Mouse (Mus musculus): ENCODE measurements at regions not wholly inside any gene's neighbourhood (a gene's known extent, or its start where the extent isn't known, plus 50 kb on each side); places are given as distances from the start of the nearest gene placed in this dataset.

- DNase-seq (ENCODE audit: low spot score) (no peak), ATAC-seq (ENCODE audit: insufficient number of reproducible peaks, low FRiP score, low TSS enrichment, low read depth) (no peak)
- WGBS = 54% methylated on average over 4 of the region's 4 CpGs
- Histone ChIP-seq H3K9ac (ENCODE audit: low read length) (no peak overlapping the region), H3K4me1 (ENCODE audit: control insufficient read depth, insufficient read depth, low read length) (peaks cover 22% of the 10 kb centered on the region), H3K27ac (replicated peaks; ENCODE audit: low read depth, low read length) (no peak overlapping the region), H3K4me2 (ENCODE audit: low read depth, severe bottlenecking) (no peak overlapping the region), H3K27me3 (ENCODE audit: control insufficient read depth, insufficient read depth, low read length) (no peaks in the 10 kb centered on the region), H3K9me3 (ENCODE audit: control insufficient read depth, low read length) (no peaks in the 10 kb centered on the region), H3K36me3 (ENCODE audit: control insufficient read depth, insufficient read depth, low read length) (no peaks in the 10 kb centered on the region), H3K4me3 (ENCODE audit: low read depth, low read length) (no peak overlapping the region)
These were observed 128.6 kb upstream of the Klf14 start for GRCm38 (mm10) chr6:31087511-31087910.

DNA sequence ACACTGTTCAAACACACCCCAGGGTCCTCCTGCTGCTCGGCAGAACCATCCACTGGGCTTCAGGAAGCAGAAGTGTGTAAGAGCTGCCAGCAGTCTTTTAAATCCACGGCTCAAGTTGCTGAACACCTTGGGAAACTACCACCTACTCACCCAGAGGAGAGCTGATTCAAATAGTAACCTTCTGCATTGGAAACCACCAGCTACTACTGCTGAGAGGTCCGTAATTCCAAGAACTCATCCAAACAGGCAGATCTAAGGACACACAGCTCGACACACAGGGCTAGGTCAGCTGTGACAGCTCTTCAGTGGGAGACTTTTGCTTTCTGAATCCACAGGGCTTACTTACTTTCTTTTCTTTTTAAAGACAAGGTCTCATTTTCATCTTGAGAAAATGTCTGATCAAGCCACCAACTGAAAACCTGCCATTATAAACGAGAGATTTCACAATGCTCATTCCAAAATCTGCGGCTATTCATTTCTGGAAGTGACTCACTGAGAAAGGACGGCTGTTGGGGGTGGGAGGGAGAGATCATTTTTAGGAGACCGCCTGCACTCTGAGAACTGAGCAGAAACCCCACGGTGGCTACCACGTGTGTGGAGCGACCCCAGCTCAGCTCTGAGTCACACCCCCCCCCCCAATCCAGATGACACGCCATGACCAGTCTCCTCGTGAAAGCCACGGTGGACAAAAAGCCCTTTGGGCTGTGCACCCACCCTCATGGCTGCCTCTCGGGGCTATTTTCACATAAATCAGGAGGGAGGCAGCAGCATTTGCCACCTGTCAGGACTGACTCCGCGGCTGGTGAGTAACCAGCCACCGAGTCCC is 129.5 kb upstream of the Klf14 start:
- 35% methylated on average over 18 of the region's 18 CpGs for WGBS
- ATAC-seq (ENCODE audit: insufficient number of reproducible peaks, low FRiP score, low TSS enrichment, low read depth) (0 out of 2 replicates have a peak, but pooled peaks have one; percentile 21), DNase-seq (ENCODE audit: low spot score) (no peak)
- no peaks in the 10 kb centered on the region for H3K9me3 ChIP-seq (ENCODE audit: control insufficient read depth, low read length)
- no peak overlapping the region for H3K4me3 ChIP-seq (ENCODE audit: low read depth, low read length)
- H3K27ac ChIP-seq (replicated peaks; ENCODE audit: low read depth, low read length) = no peak overlapping the region
- no peaks in the 10 kb centered on the region for H3K27me3 ChIP-seq (ENCODE audit: control insufficient read depth, insufficient read depth, low read length)
- H3K36me3 ChIP-seq (ENCODE audit: control insufficient read depth, insufficient read depth, low read length) = no peaks in the 10 kb centered on the region
- peak overlapping the region; percentile 48 for H3K4me2 ChIP-seq (ENCODE audit: low read depth, severe bottlenecking)
- H3K4me1 ChIP-seq (ENCODE audit: control insufficient read depth, insufficient read depth, low read length) = peaks cover 15% of the 10 kb centered on the region
- 0 out of 2 replicates have a peak overlapping the region, but pooled peaks have one; percentile 7 for H3K9ac ChIP-seq (ENCODE audit: low read length)

DNA sequence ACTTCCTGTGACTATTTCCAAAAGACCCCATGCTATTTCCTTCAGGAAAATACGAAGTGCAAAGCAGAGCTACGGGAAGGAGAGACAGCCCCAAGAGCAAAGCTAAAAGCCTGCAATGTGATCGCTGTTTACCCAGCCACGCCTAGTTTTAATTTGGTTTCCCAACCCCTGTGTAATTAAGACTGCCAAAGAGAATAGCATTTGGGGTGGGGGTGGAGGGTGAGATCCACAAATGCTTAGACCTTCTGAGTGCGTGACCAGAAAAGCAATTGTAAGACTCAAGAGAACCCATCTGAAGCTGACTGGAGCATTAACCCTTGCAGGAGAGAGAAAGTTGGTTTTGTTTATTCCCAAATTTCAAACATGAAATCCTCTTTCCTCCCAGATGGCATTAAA is 130.1 kb upstream of the Klf14 start:
- no peaks in the 10 kb centered on the region for H3K27me3 ChIP-seq (ENCODE audit: control insufficient read depth, insufficient read depth, low read length)
- H3K4me2 ChIP-seq (ENCODE audit: low read depth, severe bottlenecking) = peak overlapping the region; percentile 48
- ATAC-seq (ENCODE audit: insufficient number of reproducible peaks, low FRiP score, low TSS enrichment, low read depth) (no peak), DNase-seq (ENCODE audit: low spot score) (no peak)
- H3K9ac ChIP-seq (ENCODE audit: low read length) = no peak overlapping the region
- H3K4me1 ChIP-seq (ENCODE audit: control insufficient read depth, insufficient read depth, low read length) = peaks cover 15% of the 10 kb centered on the region
- H3K27ac ChIP-seq (replicated peaks; ENCODE audit: low read depth, low read length) = no peak overlapping the region
- H3K9me3 ChIP-seq (ENCODE audit: control insufficient read depth, low read length) = no peaks in the 10 kb centered on the region
- WGBS = 20% methylated on average over 5 of the region's 5 CpGs
- no peak overlapping the region for H3K4me3 ChIP-seq (ENCODE audit: low read depth, low read length)
- H3K36me3 ChIP-seq (ENCODE audit: control insufficient read depth, insufficient read depth, low read length) = no peaks in the 10 kb centered on the region

GRCm38 (mm10) chr6:31090288-31090687 is 131.4 kb upstream of the Klf14 start:
- Histone ChIP-seq H3K36me3 (ENCODE audit: control insufficient read depth, insufficient read depth, low read length) (no peaks in the 10 kb centered on the region), H3K9me3 (ENCODE audit: control insufficient read depth, low read length) (no peaks in the 10 kb centered on the region), H3K4me2 (ENCODE audit: low read depth, severe bottlenecking) (no peak overlapping the region), H3K9ac (ENCODE audit: low read length) (no peak overlapping the region), H3K27me3 (ENCODE audit: control insufficient read depth, insufficient read depth, low read length) (no peaks in the 10 kb centered on the region), H3K27ac (replicated peaks; ENCODE audit: low read depth, low read length) (no peak overlapping the region), H3K4me1 (ENCODE audit: control insufficient read depth, insufficient read depth, low read length) (peaks cover 15% of the 10 kb centered on the region), H3K4me3 (ENCODE audit: low read depth, low read length) (no peak overlapping the region)
- DNase-seq (ENCODE audit: low spot score) (no peak), ATAC-seq (ENCODE audit: insufficient number of reproducible peaks, low FRiP score, low TSS enrichment, low read depth) (no peak)
- 90% methylated on average over 6 of the region's 6 CpGs for WGBS

- H3K27me3 ChIP-seq (ENCODE audit: control insufficient read depth, insufficient read depth, low read length) = no peaks in the 10 kb centered on the region
- peaks cover 15% of the 10 kb centered on the region for H3K4me1 ChIP-seq (ENCODE audit: control insufficient read depth, insufficient read depth, low read length)
- no peak overlapping the region for H3K4me2 ChIP-seq (ENCODE audit: low read depth, severe bottlenecking)
- H3K36me3 ChIP-seq (ENCODE audit: control insufficient read depth, insufficient read depth, low read length) = no peaks in the 10 kb centered on the region
- no peak overlapping the region for H3K9ac ChIP-seq (ENCODE audit: low read length)
- WGBS = 73% methylated on average over 7 of the region's 7 CpGs
- H3K27ac ChIP-seq (replicated peaks; ENCODE audit: low read depth, low read length) = no peak overlapping the region
- no peak for DNase-seq (ENCODE audit: low spot score)
- no peak for ATAC-seq (ENCODE audit: insufficient number of reproducible peaks, low FRiP score, low TSS enrichment, low read depth)
- no peaks in the 10 kb centered on the region for H3K9me3 ChIP-seq (ENCODE audit: control insufficient read depth, low read length)
- no peak overlapping the region for H3K4me3 ChIP-seq (ENCODE audit: low read depth, low read length)
These were observed 131.9 kb upstream of the Klf14 start for GRCm38 (mm10) chr6:31090791-31091190.

GRCm38 (mm10) chr6:31092324-31092723 is 133.4 kb upstream of the Klf14 start:
- no peak overlapping the region for H3K4me2 ChIP-seq (ENCODE audit: low read depth, severe bottlenecking)
- H3K27me3 ChIP-seq (ENCODE audit: control insufficient read depth, insufficient read depth, low read length) = no peaks in the 10 kb centered on the region
- no peak for ATAC-seq (ENCODE audit: insufficient number of reproducible peaks, low FRiP score, low TSS enrichment, low read depth)
- H3K27ac ChIP-seq (replicated peaks; ENCODE audit: low read depth, low read length) = no peak overlapping the region
- WGBS = 86% methylated on average over 6 of the region's 6 CpGs
- no peak for DNase-seq (ENCODE audit: low spot score)
- H3K4me1 ChIP-seq (ENCODE audit: control insufficient read depth, insufficient read depth, low read length) = peaks cover 25% of the 10 kb centered on the region
- no peaks in the 10 kb centered on the region for H3K9me3 ChIP-seq (ENCODE audit: control insufficient read depth, low read length)
- H3K9ac ChIP-seq (ENCODE audit: low read length) = no peak overlapping the region
- H3K4me3 ChIP-seq (ENCODE audit: low read depth, low read length) = no peak overlapping the region
- no peaks in the 10 kb centered on the region for H3K36me3 ChIP-seq (ENCODE audit: control insufficient read depth, insufficient read depth, low read length)

- Histone ChIP-seq H3K4me2 (ENCODE audit: low read depth, severe bottlenecking) (no peak overlapping the region), H3K9ac (ENCODE audit: low read length) (no peak overlapping the region), H3K27me3 (ENCODE audit: control insufficient read depth, insufficient read depth, low read length) (no peaks in the 10 kb centered on the region), H3K4me3 (ENCODE audit: low read depth, low read length) (no peak overlapping the region), H3K36me3 (ENCODE audit: control insufficient read depth, insufficient read depth, low read length) (no peaks in the 10 kb centered on the region), H3K4me1 (ENCODE audit: control insufficient read depth, insufficient read depth, low read length) (peaks cover 23% of the 10 kb centered on the region), H3K27ac (replicated peaks; ENCODE audit: low read depth, low read length) (no peak overlapping the region), H3K9me3 (ENCODE audit: control insufficient read depth, low read length) (no peaks in the 10 kb centered on the region)
- 87% methylated on average over 5 of the region's 5 CpGs for WGBS
- DNase-seq (ENCODE audit: low spot score) (no peak), ATAC-seq (ENCODE audit: insufficient number of reproducible peaks, low FRiP score, low TSS enrichment, low read depth) (no peak)
These were observed 133.9 kb upstream of the Klf14 start for GRCm38 (mm10) chr6:31092760-31093159.

DNA sequence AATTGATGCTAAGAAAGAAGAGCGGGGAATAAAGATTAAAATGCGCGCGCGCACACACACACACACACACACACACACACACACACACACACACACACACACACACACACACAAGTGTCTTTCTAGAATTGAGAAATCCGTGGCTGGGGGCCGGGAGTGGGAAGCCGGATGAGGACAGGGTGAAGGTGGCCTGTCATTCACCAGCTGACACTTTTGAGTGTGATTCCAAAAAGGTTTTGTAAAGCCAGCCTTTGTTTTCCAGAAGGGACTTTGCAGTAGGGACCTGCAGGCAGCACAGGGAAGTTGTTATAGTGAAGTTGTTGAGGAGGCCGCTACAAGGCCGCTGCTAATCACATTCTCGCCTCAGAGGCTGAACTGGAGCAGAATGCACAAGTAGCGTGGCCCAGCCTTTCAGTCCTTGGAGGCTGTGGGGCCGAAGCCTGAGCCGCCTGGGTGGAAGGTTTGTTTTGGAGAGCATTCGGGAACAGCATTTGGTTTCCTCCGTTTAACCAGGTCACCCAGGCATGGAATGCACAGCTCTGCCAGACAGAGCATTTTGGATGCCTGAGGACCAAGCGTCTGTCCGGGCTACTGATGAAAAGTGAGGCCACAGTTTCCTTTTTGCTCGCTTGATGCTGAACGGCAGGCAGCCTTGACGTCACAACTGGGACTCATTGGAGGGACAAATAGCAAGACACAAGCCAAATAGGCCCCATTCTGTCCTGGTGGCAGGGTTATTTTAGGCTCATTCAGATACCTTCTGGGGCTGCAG is 137.3 kb upstream of the Klf14 start:
- ATAC-seq (ENCODE audit: insufficient number of reproducible peaks, low FRiP score, low TSS enrichment, low read depth) = no peak
- 76% methylated on average over 21 of the region's 21 CpGs for WGBS
- no peak overlapping the region for H3K9ac ChIP-seq (ENCODE audit: low read length)

More for the DNA sequence above, 137.3 kb upstream of the Klf14 start:
- H3K27ac ChIP-seq (replicated peaks; ENCODE audit: low read depth, low read length) = peak overlapping the region; percentile 65
- H3K36me3 ChIP-seq (ENCODE audit: control insufficient read depth, insufficient read depth, low read length) = no peaks in the 10 kb centered on the region
- H3K27me3 ChIP-seq (ENCODE audit: control insufficient read depth, insufficient read depth, low read length) = no peaks in the 10 kb centered on the region
- DNase-seq (ENCODE audit: low spot score) = peak; percentile 40
- H3K9me3 ChIP-seq (ENCODE audit: control insufficient read depth, low read length) = no peaks in the 10 kb centered on the region
- H3K4me1 ChIP-seq (ENCODE audit: control insufficient read depth, insufficient read depth, low read length) = peaks cover 11% of the 10 kb centered on the region
- H3K4me2 ChIP-seq (ENCODE audit: low read depth, severe bottlenecking) = no peak overlapping the region
- no peak overlapping the region for H3K4me3 ChIP-seq (ENCODE audit: low read depth, low read length)
